Mouse (Mus musculus): ENCODE data around the gene Scrn1.

The Scrn1 gene

GRCm38 (mm10) chr6:54472846-54473715 is 93.2 kb downstream of the Scrn1 start:
- DNase-seq (ENCODE audit: low spot score): no peak

GRCm38 (mm10) chr6:54471866-54472265 is 94.4 kb downstream of the Scrn1 start:
- DNase-seq (ENCODE audit: low spot score): no peak

GRCm38 (mm10) chr6:54467371-54467770 is 98.9 kb downstream of the Scrn1 start:
- DNase-seq (ENCODE audit: low spot score): no peak

DNA sequence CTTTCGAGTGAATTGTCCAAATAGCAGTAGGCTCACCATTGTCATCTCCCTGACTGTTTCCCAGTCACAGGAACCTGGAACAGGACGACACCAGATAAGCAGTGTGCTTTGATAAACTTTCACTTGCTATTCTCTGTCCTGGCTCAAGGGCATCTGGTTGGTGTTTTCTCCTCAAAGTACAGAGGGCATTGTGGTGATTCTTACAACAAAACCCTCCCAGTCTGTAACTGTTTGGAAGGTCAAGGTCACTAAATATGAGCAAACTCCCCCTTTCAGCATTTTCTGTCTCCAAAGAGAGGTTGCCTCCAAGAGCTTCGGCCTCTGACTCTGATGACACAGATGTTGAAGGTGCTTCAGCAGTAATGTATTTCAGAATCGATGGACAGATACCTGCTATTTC is 101.4 kb downstream of the Scrn1 start:
- no peak for DNase-seq (ENCODE audit: low spot score)

GRCm38 (mm10) chr6:54463701-54464458 is 102.4 kb downstream of the Scrn1 start:
- DNase-seq (ENCODE audit: low spot score): no peak

GRCm38 (mm10) chr6:54462766-54463165 is 103.5 kb downstream of the Scrn1 start:
- no peak for DNase-seq (ENCODE audit: low spot score)

- DNase-seq (ENCODE audit: low spot score): no peak
These were observed 105.2 kb downstream of the Scrn1 start for GRCm38 (mm10) chr6:54460915-54461671.

- no peak for DNase-seq (ENCODE audit: low spot score)
These were observed 105.9 kb downstream of the Scrn1 start for GRCm38 (mm10) chr6:54460172-54460914.

DNA sequence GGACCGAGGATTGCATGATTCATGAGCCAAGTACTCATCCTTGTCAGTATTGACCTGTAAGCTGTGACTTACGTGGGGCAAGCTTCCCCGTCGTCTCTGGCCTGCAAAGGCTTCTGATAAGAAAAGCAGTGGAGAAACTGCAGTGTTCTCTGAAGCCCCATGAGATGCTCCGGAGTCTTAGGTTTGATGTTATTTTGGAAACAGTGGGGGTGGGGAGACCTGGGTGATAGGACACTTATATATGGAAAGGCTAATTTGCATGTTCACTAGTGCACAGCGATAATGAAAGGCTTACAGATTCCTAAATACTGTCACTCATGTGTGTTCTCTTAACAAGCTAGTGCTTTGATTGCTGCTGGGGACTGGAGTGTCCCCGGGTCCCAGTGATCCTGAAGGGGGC is 106.6 kb downstream of the Scrn1 start:
- no peak for DNase-seq (ENCODE audit: low spot score)

Data from urinary bladder, postnatal 25 days (tissue).